Mouse (Mus musculus) gastrocnemius, postnatal 36 days (tissue): Measurements from ENCODE around the gene Gli3. TPM values are rescaled to one million over a fixed set of nuclear protein-coding genes. Genes with fewer than 3 reads are reported as not detected.

ENCODE experiments used
- DNase-seq, 2 experiments: peaks; one replicate each; pipeline ENCODE4 v3.0.0; 2022
- intact Hi-C: fragments of 180-260 bp; cut with DNase I; formaldehyde crosslinking; loops from one replicate; pipeline ENCODE4 v1.15.1; 2025
- total RNA-seq, 2 experiments: library from RNA; stranded (reverse); gene quantifications; 2 replicates each; pipeline ENCODE4 v1.2.3; 2021

Gli3 gene
- total RNA-seq, 2 experiments from 2014 or later: 1.1 to 1.3 TPM

DNA sequence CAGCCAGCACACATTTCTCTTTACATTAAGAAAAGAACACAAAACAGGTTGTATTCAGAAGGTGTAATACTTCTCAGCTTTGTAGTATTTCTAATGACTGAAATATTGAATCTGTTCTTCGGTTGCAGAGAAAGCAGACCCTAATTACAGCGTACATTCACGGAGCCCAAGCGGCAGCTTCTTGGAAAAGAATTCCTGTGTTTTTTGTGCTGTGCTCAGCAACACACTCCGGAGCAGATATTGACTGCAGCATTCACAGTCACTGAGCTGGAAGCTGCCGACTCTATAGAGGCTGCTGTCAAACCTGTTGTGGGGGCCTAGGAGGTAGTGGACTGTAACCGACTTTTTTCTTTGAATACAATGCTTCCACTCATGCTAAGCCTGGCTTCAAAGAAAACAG is 158.0 kb downstream of the Gli3 start:
- intact Hi-C loops: no loop called here
- DNase-seq: no peak

- DNase-seq: no peak
- intact Hi-C loops: no loop called here
Observed at GRCm38 (mm10) chr13:15624490-15625353, 161.7 kb downstream of the Gli3 start.

DNA sequence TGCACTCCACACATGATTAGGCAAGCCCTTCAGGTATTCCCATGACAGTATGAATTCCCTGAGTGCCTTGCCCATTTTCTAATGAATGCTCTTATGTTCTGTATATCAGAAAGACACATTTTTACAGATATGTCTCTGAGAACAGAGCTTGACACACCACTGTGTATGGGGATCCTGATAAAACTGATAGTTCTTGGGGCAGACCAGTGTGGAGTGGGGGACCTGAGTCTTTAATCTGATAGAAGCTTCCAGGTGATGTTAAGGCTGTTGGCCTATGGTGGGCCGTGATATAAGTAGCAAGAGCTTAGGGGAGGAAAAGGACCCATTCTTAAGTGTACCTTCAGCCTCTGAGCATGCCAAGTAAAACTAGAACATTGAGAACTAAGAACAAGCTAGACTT is 178.5 kb downstream of the Gli3 start:
- intact Hi-C loops: no loop called here
- no peak for DNase-seq

DNA sequence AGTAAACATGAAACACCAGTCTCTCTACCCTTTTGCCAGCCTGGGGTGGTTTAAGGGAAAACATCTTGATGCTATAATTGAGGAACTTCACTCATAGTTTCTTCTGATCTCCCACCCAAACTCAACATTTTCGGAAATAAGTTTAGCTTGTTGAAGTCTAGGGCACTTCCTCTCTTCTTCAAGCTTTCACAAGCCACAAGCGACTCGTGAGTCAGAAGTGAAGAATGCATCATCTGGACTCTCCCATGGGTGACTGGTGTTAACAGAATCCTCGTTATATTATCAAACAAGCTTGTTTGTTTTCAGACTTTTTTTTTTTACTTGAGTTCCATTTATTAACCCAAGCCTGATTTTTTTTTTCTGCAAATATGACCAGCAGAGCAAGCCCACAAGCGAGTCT is 197.5 kb downstream of the Gli3 start:
- intact Hi-C loops: no loop called here
- DNase-seq: no peak

DNA sequence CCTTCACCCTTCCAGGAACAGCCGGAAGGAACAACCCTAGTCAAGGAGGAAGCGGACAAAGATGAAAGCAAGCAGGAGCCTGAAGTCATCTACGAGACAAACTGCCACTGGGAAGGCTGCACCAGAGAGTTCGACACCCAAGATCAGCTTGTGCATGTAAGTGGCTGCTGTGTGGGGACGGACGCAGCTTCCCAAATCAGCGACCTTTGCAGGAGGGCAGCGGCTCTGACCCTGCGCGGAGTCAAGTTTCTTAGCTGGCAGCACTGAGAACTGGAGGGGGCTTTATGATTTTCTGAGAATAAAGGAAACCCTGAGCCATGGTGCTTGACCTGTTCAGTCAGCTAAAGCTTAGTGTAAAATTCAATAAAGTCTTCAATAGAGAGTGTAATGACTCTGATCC is 199.3 kb downstream of the Gli3 start:
- DNase-seq: no peak
- intact Hi-C loops: no loop called here

DNA sequence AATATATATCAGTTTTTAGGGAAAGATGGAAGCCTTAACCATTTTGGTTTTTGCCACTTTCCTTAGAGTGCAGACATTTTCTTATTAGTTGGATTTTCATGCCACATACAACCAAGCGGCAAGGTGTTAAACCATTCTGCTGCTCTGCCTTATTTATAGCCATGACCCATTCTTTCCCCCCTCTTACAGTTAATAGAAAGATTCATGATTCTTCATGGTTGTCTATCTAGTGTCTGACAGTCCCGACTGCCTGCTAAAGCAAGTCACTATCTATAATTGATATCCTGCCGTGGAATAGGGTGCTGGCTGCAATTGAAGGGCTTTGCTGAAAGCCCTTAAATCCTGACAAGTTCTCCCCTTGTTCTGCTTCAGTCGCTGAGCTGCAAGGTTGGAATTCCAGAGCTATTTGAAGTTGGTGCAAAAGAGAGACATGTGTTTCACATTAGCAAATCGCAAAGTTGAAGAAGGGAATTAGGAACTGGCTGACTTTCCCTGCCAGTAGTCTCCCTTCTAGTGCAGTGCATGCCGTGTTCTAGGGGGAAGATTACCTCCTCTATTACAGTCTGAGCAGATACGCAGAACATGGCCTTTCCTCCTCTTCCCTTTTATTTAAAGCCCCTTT is 201.7 kb downstream of the Gli3 start:
- intact Hi-C loops: no loop called here
- no peak for DNase-seq

DNA sequence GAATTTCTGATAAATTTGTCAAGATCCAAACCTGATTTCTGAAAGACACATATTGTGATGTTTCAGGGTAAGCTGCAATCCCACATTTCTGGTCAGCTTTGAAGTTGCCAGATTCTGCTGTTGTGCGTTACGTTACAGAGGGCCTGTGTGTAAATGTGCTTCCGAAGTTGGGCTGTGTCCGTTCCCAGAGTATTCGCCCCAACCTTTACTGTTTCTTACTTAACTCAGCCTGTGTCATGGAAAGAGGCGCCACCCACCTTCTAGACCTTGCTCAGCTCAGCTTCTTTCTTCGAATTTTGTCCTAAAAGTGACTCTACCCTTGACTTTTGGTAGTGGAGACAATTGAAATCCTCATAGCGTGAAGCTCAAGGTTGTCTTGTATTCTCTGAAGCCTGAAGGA is 202.5 kb downstream of the Gli3 start:
- intact Hi-C loops: no loop called here
- no peak for DNase-seq

DNA sequence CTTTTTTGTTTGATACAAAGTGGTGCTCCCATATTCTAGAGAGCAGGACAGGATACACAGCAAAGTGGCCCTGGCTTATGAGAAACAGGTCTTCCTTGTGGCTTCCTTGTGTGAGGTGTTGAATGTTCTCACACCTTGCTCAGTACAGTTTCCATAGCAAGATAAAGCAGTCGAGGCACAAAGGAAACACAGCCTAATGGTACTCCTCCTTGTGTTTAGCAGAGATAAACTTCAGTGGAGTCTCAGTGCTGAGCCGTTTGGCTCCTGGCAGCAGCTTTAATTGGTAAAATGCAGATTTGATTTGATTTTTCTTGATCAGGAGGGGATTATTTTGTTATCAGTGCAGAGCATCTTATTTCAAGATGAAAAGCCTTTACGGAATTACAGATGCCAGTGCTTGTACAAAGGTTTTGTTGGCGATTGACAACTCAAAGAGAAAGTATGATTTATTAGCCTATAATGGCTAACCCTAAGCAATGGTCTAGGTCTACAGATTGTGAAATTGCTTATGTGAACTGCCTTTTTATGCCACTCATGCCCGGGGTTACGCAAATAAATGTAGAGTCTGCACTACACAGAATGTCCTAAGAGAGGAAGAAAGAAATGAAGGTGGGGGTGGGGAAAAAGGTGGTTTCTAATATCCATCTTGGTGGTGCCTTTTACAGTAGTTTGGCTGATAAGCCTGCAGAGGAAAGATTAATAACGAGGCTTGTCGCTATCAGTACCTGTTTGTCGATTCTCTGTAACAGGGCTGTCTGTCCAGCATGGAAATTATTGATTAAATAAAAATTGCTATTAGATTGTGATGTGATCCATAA is 207.3 kb downstream of the Gli3 start:
- intact Hi-C loops: no loop called here
- no peak for DNase-seq

GRCm38 (mm10) chr13:15670962-15671313 is 207.9 kb downstream of the Gli3 start:
- no peak for DNase-seq
- intact Hi-C loops: no loop called here

- no peak for DNase-seq
- intact Hi-C loops: no loop called here
Observed at GRCm38 (mm10) chr13:15675480-15675879, 212.4 kb downstream of the Gli3 start.

DNA sequence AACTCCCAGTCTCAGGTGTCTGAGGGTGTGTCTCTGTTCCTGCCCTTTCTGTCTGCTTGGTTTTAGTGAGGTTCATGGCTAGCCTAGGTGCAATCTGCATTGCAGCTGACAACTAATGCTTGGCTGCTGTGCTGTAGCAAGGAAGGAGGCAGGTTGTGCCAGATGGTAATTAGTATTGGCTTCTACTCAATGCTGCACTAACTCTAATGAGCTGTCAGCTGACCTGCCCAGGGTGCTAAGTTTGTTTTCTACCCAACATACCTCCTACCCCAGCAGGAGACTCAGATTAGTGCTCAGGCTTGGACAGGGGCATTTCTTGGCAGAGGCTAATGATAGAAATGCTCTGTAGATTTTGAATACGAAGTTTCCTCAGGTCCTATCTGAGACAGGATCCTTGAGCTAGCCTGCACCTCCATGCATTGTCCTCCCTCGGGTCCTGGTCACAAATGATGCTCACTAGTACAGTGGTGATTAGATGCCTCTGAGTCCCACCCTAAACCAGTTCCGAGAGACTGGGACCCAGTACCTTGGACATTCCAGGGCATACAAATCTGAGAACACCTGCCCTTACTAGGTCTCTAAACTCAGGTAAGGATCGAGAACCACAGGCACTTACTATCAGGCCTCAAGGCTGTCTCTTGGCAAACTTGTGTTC is 214.2 kb downstream of the Gli3 start:
- DNase-seq: no peak
- intact Hi-C loops: no loop called here

DNA sequence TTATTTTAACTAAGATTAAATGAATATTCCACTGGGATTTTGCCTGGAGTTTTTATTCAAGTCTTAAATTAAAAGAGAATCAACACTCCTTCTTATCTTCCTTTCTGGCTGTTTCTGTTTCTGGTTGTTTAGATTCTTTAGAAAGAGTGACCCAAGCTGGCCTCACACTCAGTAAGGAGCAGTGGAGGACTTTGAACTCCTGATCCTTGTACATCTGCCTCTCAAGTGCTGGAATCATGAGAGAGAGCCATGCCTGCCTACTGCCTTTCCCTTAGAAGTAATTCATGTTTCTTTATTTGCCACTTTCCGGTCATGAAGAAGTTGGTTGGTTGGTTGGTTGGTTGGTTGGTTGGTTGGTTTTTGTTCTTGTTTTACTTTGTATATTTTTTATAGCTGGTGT is 218.5 kb downstream of the Gli3 start:
- DNase-seq: no peak
- intact Hi-C loops: no loop called here

GRCm38 (mm10) chr13:15683006-15683405 is 220.0 kb downstream of the Gli3 start:
- intact Hi-C loops: no loop called here
- no peak for DNase-seq

DNA sequence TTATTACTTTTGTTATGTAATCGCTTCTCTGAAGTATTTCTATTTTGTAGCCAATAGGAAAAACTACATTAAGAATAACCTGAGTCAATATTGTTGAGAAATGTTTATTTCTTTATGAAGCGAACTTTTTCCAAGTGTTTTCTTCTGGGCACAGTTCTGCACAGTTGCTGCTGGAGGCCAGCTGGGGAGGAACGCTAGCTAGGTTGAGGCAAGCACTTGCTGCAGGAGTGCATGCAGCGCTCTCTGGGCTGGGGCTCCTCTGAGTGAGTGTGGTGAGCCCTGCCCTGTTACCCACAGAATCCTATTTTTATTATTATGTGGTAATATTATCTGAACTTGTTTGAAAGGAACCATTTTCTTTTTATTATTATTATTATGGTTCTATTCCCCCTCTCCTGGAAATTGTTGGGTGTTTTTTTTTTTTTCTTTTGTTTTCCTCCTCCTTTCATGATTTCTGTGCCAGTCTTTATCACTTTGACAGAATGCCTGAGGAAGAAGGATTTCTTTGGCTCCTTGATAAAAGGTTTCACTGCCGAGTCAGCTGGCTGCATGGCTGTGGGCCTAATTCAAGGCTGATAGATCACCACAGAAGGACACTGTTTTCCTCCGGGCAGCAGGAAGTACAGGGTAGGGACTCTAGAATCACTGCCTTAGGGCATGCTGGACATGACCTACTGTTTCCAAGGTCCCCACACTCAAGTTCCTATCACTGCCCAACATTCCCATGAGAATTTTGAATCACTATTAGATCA is 225.2 kb downstream of the Gli3 start:
- intact Hi-C loops: no loop called here
- no peak for DNase-seq

DNA sequence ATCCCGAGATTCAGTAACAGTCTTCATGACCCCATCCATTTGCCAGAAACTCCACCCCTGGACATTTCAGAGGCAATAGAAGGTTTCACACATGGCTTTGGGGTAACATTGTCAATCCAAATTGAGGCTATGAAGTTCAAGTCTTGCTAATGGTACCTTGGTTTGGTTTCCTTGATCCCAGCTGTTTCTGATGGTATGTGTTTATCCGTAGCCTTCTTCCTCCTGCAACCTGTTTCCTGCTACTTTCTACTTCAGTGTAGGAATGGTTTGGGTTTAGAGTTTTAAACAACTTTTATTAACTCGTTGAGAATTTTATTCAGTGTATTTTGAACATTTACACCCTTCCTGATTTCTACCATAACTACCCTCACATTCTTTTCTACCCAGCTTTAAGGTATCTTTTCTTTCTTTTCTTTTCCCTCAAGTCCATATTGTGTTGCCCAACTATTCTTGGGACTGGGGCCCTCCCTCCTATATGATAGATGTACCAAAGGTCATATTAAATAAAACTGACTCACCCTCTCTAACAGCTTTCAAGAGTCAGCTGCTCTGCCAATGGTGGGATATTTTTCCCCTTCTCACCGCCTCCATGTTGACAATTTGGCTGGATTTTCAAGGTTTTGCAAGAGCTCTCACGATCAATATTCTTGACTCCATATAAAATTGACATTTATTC is 225.9 kb downstream of the Gli3 start:
- intact Hi-C loops: no loop called here
- no peak for DNase-seq

- DNase-seq: no peak
- intact Hi-C loops: no loop called here
Observed at GRCm38 (mm10) chr13:15691751-15692464, 228.9 kb downstream of the Gli3 start.

- no peak for DNase-seq
- intact Hi-C loops: no loop called here
Observed at GRCm38 (mm10) chr13:15692465-15692809, 229.4 kb downstream of the Gli3 start.

DNA sequence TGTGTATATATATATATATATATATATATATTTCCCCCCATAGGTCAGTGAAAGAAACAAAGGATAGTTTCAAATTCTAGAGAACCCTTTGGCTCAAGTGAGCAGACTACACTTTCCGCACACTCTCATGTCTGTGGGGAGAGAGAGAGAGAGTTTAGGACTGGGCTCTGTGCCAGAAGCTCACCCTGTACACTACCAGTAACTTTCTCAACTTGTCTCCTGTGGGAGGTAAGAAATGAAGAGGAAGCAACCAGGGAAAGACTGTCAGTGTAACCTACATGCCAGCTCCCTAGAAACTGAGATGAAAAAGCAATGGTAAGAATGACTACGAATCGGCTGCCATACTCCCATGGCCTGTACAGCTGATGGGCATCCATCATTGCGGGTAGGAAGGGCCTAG is 235.2 kb downstream of the Gli3 start:
- intact Hi-C loops: no loop called here
- DNase-seq: no peak

DNA sequence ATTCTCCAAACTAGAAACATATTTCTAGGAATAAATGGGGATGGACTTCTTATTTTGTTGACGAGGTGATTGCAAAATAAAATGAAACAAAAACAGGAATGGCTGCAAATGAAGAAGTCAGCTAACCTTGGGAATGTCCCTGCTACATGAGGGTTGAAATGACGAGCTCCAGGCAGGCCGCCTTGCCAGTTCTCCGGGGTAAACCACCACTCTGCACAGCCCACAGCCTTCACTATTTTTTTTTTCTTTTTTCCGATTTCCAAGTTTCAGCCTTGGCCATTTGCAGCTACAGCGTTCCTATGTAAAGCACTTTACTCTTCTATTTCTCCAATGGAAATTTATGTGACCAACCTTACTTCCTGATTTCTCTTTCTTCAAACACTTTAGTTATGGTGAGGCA is 236.1 kb downstream of the Gli3 start:
- no peak for DNase-seq
- intact Hi-C loops: no loop called here
